Mouse (Mus musculus) brain, embryonic 18.5 days (tissue): ENCODE results near the gene Prnp.

Experiments used
- DNase-seq: peaks from one replicate; pipeline ENCODE4 v3.0.0-alpha.2; 2012; ENCODE audit warnings: low read depth, low spot score

The Prnp gene

DNA sequence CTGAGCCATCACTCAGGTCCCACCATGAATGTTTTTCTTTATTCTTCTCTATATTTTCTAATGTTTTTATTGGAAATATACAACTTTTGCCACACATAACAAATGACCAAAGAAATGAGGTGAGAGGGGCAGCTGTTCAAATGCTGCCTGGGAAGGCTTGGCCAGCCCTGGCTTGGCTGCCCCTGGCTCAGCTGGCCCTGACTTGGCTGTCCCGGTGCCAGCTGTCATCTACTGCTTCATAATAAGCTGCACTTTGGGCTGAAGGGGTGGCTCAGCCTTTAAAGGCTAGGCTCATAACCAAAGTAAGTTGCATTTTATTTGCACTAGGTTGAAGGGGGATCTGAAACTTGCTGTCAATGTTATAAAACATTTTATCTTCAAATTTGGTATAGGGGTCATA lies 2.9 kb upstream of the Prnp start:
- no peak for DNase-seq

DNA sequence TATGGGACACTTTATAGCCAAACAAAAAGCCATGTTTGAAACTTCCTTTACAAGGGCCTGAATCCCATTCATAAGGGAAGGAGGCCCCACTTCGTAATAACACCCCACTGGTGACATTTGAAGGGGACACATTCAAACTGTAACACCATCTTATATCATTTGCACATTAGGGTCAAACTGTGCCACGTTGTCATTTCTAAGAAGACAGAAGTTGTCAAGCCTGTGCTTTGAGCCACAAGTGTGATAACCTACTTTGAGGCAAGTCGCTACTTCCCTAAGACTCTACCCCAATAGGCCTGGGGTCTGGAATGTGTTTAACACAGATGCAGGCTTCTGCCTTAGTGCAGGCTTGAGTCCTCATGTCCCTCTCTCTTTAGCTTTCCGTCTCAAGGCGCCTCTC lies 2.4 kb upstream of the Prnp start:
- no peak for DNase-seq

DNA sequence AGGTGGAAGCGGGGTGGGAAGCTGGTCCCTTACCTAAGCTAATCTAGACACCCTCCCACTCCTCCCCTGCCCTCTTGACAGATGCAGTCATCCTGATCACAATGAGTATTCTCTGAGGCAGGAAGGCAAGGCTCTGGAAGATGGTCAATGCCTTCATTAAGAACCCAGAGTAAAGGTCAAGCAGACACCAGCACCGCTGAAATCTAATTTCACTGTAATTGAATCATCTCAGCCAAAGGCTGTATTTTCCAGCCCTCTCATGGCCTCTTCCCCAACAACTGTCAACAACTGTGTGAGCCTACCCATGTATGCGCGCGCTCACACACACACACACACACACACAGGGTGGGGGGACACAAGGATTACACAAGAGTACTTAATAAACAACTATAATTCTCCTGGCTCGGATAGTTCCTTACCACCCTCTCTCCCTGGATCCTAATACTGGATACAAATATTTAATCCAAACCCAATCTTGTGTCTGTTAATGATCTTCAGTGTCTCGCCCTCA lies 1.3 kb upstream of the Prnp start:
- no peak for DNase-seq

DNA sequence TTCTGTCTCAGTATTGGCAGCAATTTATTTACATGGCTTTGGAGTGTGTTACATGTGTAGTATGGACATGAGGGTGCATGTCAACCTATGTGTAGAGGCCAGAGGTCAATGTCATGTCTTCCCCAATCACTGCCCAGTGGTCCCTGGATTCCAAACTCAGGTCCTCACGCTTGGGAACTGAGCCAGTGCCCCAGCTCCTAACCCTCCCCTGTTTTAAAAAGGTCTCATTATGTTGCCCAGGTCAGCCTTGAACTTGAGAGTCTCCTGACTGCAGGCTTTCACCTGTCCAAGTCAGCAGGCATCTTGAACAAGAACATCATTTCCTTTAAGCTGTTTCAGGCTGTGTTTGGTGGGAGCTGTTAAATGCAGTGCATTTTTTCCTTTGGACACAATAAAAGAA lies 822 bp upstream of the Prnp start:
- DNase-seq, result no peak

DNA sequence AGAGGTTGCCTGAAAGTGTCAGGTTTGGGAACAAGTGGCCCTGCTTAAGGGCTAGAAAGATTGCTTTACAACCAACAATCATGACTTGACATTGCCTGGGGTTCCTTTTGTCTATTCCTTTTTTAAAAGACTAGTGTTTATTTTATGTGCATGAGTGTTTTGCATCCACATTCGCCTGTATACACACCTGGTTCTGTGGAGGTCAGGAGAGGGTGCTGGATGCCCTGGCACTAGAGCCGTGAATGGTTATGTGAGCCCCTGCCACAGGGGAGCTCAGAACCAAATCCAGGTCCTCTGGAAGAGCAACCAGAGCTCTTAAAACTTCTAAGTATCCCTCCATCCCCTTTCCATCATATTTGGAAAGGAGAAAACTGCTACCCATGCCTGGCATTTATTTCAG lies 1.1 kb downstream of the Prnp start:
- DNase-seq, result no peak

DNA sequence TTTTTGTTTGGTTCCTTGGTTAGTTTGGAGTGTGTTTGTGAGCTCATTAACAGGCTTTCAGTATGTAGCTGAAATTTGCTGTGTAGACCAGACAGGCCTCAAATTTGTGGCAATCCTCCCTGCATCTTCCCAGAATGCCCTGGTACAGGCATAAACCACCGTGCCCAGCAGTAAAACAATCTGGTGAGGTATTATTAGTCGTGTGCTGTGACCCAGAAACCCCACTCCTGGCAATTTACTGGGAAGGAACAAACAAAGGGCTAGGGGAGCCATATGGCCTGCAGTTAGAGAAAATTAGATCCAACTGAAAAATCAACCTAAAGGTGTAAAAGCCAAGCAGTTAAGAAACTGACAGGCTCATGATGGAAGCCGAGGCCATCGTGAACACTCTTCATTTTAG lies 1.6 kb downstream of the Prnp start:
- DNase-seq, result no peak

DNA sequence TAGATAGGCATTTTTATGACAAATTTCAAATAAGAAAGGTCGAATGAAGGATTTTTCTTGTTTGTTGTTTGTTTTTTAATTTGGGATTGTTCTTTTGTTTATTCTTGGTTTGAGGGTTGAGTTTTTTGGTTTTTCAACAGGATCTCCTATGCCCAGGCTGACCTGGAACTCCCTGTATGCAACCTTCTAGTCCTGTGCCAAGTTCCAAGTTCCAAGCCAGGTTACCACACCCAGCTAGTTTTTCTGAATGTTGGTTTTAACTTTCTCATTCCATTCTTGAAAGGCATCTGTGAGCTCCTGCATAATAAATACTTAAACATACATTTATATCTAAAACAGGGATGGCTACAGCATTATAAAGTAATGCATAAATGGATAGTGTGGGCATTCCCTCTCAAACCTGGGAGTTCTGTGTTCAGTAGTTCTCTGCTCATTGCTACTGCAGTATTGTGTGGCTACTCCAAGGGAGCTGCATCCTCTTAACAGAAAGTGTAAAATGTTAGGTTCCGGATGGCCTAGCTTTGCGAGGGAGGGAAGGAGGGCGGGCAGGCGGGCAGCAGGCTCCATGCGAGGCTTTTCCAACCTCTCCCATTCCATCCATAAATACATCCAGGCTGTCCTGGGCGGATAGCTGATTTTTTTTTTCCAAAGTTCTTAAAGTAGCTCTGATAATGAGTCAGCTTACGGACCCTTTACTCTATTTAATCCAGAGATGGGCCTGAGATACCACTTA lies 3.0 kb downstream of the Prnp start:
- no peak for DNase-seq

DNA sequence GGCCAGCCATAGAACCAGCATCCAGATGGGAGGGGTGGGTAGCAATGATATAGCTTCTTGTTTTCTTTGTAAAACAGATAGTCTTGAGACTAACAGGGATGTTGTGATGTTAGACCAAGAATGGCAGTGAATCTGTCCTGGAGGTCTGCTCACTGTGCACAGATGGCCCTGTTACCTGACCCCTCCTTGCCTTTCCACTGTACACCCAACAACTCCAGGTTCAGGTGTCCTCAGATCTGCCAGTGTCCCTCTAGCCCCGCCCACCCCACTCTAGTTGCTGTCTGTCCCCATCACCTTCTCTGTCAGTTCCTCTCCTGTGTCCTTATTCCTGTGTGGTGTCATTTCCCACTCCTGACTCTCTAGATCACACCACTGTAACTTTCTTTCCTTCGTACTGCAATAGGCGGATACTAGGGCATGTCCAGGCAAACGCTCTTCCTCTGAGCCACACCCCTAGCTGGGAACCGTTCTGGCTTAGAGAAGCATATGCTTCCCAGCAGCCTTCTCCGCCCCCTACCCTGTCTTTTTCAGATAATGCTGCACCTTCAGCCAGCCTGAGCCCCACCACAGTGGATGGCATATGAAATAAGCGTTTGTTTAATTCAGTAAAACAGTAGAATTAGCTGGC lies 22.7 kb downstream of the Prnp start:
- no peak for DNase-seq

DNA sequence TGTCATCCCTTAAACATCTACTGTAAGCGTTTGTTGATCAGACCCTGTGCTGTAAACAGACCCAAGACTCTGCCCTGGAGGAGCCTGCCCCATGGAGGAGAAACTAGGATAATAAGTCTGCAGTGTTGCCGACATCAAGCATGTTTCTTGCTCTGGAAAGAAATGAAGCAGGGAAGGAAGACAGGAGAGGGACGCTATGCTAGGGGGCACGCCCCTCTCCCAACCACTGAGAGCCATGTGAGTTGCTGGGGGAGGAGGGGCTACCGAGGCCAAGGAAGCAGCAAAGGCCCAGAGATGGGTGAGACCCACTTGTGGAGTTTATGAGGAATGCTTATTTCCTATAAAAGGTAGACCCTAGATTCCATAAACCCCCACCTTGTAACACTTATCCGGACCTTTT lies 23.3 kb downstream of the Prnp start:
- no peak for DNase-seq

DNA sequence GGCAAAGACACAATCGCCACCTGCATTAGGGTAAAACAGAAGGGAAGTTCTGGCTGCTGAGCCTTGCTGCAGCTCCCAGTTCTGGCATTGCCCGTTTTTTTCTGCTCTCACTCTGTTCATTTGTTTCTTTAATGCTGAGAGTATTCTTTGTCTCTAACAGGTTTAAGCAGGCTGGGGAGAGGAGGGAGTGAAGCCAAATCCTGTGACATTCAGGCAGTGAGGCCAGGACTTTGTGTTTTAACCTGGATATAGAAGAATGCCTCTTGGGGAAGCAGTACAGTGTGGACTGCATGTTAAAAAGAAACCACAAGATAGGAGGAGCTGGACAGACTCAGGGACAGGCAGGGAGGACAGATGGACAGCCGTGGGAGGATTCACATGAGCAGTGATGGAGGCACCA lies 23.9 kb downstream of the Prnp start:
- no peak for DNase-seq

DNA sequence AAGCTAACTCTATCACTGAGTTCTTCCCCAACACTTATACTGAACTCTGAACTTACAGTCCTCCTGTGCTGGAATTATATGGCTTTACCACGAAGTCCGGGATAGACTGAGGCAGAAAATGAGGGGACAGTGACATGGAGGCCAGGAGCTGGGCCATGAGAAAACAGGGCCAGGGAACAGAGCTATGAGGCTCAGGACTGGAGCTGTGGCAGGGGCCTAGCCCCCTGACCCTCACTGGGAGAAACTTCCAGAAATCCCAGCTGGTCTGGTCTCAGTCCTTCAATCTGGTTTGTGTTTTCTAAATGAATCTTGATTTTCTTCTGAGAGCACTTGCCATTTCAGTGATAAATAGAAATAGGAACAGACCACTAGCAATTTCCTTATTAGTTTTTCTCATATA lies 24.5 kb downstream of the Prnp start:
- DNase-seq, result no peak

DNA sequence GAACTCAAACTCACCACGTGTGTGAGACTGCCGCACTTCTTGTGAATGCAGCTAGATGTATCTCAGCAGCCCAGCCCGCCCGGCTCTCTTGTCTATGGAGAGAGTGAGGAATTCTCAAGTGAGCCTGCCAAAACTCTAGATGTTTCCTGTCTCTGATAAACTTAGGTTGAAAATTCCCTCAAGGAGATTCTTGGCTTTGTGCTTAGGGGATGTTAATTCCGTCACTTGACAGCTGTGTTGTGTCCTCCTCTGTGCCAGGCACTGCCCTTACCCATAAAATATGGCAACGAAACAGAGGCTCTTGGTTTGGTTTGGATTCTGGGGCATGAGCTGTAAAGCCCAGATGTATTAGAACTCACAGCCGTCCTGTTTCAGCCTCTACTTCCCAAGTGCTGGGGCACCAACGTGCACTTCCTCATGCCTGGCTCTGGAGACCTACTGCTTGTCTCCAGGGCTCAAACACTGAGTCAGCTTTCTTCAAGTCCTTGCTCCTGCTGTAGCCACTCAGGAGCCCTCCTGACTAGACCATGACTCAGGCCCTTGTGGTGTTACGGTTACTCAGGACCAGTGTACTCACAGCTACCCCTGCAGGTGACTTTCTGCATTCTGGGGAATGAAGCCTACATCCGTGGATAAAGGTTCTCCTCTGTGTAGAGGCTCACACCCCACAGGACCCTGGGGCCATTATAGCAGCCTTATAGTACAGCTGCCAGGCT lies 25.8 kb downstream of the Prnp start:
- DNase-seq, result no peak

DNA sequence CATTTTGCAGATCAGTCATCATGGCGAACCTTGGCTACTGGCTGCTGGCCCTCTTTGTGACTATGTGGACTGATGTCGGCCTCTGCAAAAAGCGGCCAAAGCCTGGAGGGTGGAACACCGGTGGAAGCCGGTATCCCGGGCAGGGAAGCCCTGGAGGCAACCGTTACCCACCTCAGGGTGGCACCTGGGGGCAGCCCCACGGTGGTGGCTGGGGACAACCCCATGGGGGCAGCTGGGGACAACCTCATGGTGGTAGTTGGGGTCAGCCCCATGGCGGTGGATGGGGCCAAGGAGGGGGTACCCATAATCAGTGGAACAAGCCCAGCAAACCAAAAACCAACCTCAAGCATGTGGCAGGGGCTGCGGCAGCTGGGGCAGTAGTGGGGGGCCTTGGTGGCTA lies 26.7 kb downstream of the Prnp start:
- DNase-seq, result no peak

DNA sequence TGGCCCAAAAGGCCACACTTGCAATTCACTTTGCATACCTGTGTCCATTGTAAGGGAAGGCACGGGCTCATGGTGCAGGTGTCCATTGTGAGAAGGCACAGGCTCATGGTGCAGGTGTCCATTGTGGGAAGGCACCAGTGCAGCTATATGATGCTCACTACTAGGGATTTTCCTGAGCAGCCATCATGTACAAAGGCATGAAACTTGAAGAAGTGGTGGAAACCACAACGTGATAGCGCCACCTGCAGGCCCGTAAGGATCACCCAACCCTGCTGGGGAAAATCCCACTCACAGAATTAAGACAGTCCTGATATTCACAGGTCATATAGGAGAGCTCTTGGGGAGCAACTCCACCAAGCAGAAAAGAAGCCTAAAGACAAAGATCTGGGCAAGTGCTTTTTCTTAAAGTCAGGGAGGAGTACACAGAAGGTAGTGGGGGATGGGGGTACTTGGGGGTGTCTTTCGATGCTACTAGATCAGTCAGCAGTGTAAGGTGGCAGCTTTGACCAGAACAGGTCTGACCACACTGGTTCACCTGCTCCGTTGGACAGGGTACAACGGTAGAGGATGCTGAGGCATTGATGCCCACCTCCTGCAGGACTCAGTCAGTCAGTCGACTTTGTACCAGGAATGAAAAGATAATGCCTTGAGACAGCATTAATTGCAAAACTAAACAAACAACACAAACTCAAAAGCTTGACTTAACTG lies 29.8 kb downstream of the Prnp start:
- no peak for DNase-seq

DNA sequence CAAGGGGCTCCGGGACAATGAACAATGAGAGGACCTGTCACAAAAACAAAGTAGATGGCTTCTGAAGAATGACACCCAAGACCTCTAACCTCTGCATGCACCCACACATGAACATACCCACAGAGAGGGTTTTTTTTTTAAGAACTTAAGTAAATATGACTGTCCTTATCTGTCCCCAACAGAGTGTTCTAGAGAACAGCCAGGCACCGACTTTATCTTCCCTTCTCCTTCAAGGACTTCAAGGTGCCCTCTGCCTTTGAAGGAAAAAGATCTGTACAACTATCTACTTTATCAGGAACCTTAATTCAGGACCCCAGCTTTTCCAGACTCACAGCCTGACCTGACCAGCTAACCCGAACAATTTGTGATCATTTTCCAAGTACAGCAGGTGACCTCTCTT lies 30.8 kb downstream of the Prnp start:
- DNase-seq, result no peak

DNA sequence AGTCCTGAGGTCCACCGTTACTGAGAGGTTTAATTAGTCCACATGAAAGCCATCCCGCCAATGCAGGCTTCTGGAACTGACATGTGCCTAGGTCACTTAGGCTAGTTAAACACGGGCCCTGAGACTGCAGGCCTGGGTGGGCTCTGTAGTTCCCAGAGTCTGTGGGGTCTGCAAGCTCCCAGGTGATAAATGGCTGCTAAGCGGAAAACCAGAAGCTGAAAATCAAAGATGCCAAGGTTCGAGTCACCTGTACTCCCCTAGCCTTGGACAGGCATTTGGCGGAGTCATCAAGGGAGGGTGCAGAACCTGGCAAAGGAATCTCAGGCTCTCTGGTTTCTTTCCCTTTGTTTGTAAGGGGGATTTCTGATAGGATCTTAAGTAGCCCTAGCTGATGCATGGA lies 31.8 kb downstream of the Prnp start:
- no peak for DNase-seq

DNA sequence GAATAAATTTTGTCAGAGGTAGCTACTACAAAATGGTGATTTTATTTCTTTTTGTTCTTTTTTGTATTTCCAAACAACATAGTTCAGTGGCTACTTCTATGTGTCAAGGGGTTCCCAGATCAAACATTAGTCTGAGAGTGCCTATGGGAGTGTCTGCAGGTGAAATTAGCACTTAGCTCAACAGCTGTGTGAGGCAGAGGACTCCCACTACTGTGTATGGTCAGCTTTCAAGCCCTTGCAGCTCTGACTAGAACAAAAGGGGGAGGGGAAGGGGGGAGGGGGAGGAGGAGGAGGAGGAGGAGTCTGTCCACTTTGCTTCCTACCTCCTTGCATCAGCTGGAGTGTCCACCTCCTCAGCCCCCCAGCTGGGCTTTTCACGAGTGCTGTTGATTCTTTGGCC lies 34.6 kb downstream of the Prnp start:
- DNase-seq, result no peak

DNA sequence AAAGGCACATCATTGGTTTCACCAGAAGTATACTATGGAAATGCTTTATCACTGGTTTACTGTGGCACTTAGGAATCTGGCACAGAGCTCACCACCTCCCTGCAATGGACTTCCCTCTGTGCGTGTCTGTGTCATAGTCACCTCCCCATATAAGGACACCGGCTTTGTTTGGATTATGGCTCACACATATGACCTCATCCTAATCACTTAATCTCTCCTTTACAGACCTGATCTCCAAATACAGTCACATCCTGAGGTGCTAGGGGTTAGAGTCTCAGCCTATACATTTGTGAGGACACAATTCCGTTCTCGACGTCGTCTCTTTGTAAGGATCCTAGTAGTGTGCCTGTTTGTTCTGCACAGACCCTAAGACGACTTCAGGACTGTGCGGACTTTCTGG lies 35.5 kb downstream of the Prnp start:
- no peak for DNase-seq

DNA sequence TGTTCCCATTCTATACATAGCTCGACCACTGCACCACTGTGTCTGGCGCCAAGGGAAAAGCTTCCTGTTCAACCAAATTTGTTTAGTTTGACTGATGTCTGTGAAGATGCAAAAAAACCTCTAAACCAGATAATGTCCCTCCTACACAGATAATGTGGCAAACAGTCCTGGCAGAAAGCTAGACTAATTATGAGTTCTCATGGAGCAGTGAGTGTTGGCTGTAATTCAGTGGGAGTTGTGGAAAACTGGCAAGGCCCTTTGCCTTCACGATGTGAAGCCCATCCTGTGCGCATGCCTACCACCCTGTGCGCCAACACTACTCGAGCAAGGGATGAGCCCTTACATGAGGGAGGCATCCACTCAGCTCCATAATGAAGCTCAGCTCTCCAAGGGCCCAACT lies 36.0 kb downstream of the Prnp start:
- DNase-seq, result no peak

DNA sequence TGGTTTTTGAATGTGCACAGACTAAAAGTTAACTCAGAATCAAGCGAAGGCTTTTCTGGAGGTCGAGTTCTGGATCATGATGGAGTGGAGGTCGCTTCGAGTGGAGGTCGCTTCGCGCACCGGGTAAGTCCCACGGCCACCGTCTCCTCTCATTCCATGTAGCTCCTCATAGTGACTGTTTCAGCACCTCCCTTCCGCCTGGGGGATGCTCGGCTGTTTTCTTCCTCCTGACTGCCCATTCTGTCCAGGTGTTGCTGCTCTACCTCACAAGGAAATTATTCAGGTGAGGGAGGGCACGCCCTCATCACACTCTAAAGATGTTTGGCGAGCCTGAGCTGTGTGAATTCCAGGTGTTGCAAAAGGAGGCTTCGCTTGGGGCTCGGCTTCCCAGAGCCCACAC lies 36.6 kb downstream of the Prnp start:
- DNase-seq, result no peak

DNA sequence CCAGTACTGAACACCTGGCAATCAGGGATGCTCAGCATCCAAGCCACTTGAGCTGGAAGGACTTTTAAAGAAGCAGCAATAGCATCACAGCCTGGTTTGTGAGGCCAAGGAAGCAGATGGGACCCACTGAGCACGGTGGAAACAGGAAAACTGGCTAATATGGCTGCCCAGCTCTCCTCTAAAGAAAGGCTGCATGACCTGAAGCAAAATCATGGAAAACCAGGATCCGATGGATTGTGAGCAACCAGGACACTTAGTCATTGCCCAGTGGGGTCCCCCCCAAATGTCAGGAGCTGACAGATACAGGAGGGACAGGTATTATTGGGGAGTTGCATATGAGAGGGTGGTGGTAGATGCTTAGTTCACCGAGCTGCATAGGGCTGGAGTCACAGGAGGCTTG lies 38.4 kb downstream of the Prnp start:
- no peak for DNase-seq

DNA sequence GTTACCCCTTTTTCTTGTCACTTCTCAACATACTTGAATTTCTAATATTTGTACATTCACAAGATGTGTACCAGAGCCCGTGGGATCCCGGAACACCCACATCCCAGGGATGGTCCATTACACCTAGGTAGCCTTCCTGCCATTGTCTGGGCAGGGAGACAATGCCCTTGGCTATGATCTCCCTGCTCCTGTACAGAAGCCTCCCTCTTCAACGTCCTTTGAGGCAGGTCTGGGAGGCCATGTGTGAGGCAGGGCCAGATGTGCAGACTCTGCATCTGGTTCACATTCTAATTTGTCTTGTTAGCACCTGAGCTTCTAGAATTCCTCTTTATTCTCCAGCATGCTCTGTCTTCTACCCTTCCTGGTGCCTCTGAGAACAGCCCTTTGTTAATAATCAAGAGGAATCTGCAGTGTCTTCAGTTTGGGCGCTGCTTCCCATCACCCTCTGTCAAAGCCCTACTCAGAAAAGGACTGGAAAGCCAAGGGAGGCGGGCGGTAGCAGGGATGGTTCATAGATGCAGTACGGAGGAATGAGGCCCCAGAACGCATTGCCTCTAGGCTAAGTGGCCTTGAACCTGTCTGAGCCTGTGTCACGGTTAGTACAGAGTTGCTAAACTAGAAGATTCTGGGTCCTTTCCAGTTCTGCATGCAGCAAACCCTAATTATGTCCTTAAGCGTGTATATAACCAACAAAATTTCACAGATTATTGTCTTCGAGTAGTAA lies 39.4 kb downstream of the Prnp start:
- DNase-seq, result no peak
